Mouse (Mus musculus) liver, embryonic 11.5 days (tissue): ENCODE measurements around the gene Cdca3. TPM values are rescaled to one million over a fixed set of nuclear protein-coding genes. Genes with fewer than 3 reads are reported as not detected.

Experiments
- ATAC-seq: fragments of 200-750 bp; cut with Nextera tagmentation; replicated peaks from 2 replicates; pipeline ENCODE4 v1.8.0; 2017; ENCODE audit warnings: moderate number of reproducible peaks, mild to moderate bottlenecking, moderate TSS enrichment, moderate library complexity; ENCODE audit not compliant: low FRiP score
- DNase-seq: peaks from one replicate; pipeline ENCODE4 v3.0.0-alpha.2; 2017; ENCODE audit warnings: low spot score
- H3K27ac ChIP-seq: fragments of 300-500 bp; sonication (generic); 2 replicates; pipeline ENCODE4 v1.5.1; 2014; ENCODE audit warnings: mild to moderate bottlenecking, low read depth, low read length, control low read depth
- H3K27me3 ChIP-seq: fragments of 300-500 bp; sonication (generic); replicated peaks from 2 replicates; pipeline ENCODE4 v1.6.1; 2014; ENCODE audit warnings: low read length, mixed read lengths; ENCODE audit not compliant: control insufficient read depth, insufficient read depth
- H3K36me3 ChIP-seq: fragments of 300-500 bp; sonication (generic); 2 replicates; pipeline ENCODE4 v1.6.1; 2014; ENCODE audit warnings: mild to moderate bottlenecking, low read length, moderate library complexity, mixed read lengths; ENCODE audit not compliant: control insufficient read depth, insufficient read depth
- H3K4me1 ChIP-seq: fragments of 300-500 bp; sonication (generic); replicated peaks from 2 replicates; pipeline ENCODE4 v1.6.1; 2014; ENCODE audit warnings: low read length, mixed read lengths; ENCODE audit not compliant: control insufficient read depth, insufficient read depth
- H3K4me2 ChIP-seq: fragments of 300-500 bp; sonication (generic); 2 replicates; pipeline ENCODE4 v1.6.1; 2014; ENCODE audit warnings: mild to moderate bottlenecking, control low read depth, moderate library complexity
- H3K4me3 ChIP-seq: fragments of 300-500 bp; sonication (generic); 2 replicates; pipeline ENCODE4 v1.5.1; 2014; ENCODE audit warnings: low read depth, low read length, control low read depth
- H3K9ac ChIP-seq: fragments of 300-500 bp; sonication (generic); 2 replicates; pipeline ENCODE4 v1.6.1; 2014; ENCODE audit warnings: low read depth, low read length, control low read depth
- H3K9me3 ChIP-seq: fragments of 300-500 bp; sonication (generic); 2 replicates; pipeline ENCODE4 v1.6.1; 2016; ENCODE audit warnings: low read length, inconsistent platforms, mixed read lengths; ENCODE audit not compliant: control insufficient read depth
- WGBS: fragments of 180-500 bp; shearing (Covaris S2); extraction: QIAGEN DNeasy Blood & Tissue Kit; methylation state at CpG from one replicate; pipeline ENCODE4 v1.1.7; 2014; 5-methylcytosine and 5-hydroxymethylcytosine counted together
- polyA plus RNA-seq: library from polyadenylated mRNA; unstranded; fragments of >200 nt; fragmentation: Nextera tagmentation; extraction: Ambion mirVana; gene quantifications from 2 replicates; pipeline ENCODE4 v1.2.1, GENCODE M21; 2014

Gene Cdca3
- polyA plus RNA-seq, 1 experiment from 2014 or later, result 223 TPM

DNA sequence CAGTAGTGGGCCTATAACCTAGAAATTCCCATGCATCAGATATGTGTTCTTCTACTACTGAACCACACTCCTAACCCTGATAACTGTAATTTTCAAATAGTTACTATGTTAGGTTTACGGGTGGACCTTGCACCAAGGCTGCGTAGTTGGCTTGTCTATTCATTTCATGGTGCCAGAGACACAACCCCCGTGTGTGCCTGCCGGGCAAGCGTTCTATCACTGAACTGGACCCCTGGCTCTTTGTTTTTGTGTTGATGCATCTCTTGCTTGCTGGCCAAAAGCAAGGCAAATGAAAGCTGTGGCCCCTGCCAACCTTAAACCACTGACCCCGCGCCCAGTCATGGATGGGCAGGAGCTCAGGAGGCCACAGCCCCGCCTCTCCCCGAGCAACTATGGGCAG, 52.5 kb downstream of the Cdca3 start:
- Histone ChIP-seq H3K27ac (no peak overlapping the region), H3K4me3 (no peak overlapping the region), H3K9ac (no peak overlapping the region), H3K4me2 (no peak overlapping the region), H3K4me1 (no peaks in the 10 kb centered on the region), H3K27me3 (no peaks in the 10 kb centered on the region), H3K36me3 (no peaks in the 10 kb centered on the region), H3K9me3 (no peaks in the 10 kb centered on the region)
- ATAC-seq (no peak), DNase-seq (no peak)
- 89% methylated on average over 9 of the region's 9 CpGs for WGBS

Other genes with a start within 250 kb of the Cdca3 start
- not detected in 2 replicates for gene C1s2, start 193.5 kb upstream of the Cdca3 start, polyA plus RNA-seq
- 84.2 and 90.0 TPM in 2 replicates for gene Lpcat3, start 166.5 kb upstream of the Cdca3 start, polyA plus RNA-seq
- 311 and 329 TPM in 2 replicates for gene Emg1, start 117.4 kb upstream of the Cdca3 start, polyA plus RNA-seq
- 640 and 660 TPM in 2 replicates for gene Phb2, start 117.2 kb upstream of the Cdca3 start, polyA plus RNA-seq
- 49.5 and 50.3 TPM in 2 replicates for gene Ptpn6, start 90.8 kb upstream of the Cdca3 start, polyA plus RNA-seq
- 147 and 167 TPM in 2 replicates for gene Grcc10, start 88.2 kb upstream of the Cdca3 start, polyA plus RNA-seq
- 0.15 TPM in 1 of 2 replicates, not detected in the other for gene Gm45234, start 73.5 kb upstream of the Cdca3 start, polyA plus RNA-seq
- 4.4 and 5.5 TPM in 2 replicates for gene Atn1, start 73.0 kb upstream of the Cdca3 start, polyA plus RNA-seq
- gene Eno2, start 59.9 kb upstream of the Cdca3 start, polyA plus RNA-seq, result 2.1 and 2.6 TPM in 2 replicates
- 0.11 TPM in 1 of 2 replicates, not detected in the other for gene Lrrc23, start 49.8 kb upstream of the Cdca3 start, polyA plus RNA-seq
- gene Spsb2, start 20.9 kb upstream of the Cdca3 start, polyA plus RNA-seq, result 9.5 and 10.4 TPM in 2 replicates
- 1,267 and 1,294 TPM in 2 replicates for gene Tpi1, start 15.3 kb upstream of the Cdca3 start, polyA plus RNA-seq
- 115 and 118 TPM in 2 replicates for gene Usp5, start 63 bp upstream of the Cdca3 start, polyA plus RNA-seq
- gene Gnb3, start 10.7 kb downstream of the Cdca3 start, polyA plus RNA-seq, result 0.29 and 0.74 TPM in 2 replicates
- gene P3h3, start 28.2 kb downstream of the Cdca3 start, polyA plus RNA-seq, result 8.6 and 11.3 TPM in 2 replicates
- 0.17 and 0.32 TPM in 2 replicates for gene Gpr162, start 34.4 kb downstream of the Cdca3 start, polyA plus RNA-seq
- gene Cd4, start 58.7 kb downstream of the Cdca3 start, polyA plus RNA-seq, result not detected in 2 replicates
- gene Lag3, start 82.2 kb downstream of the Cdca3 start, polyA plus RNA-seq, result 0.35 and 0.64 TPM in 2 replicates
- gene Ptms, start 90.6 kb downstream of the Cdca3 start, polyA plus RNA-seq, result 75.1 and 80.6 TPM in 2 replicates
- 257 and 264 TPM in 2 replicates for gene Mlf2, start 101.8 kb downstream of the Cdca3 start, polyA plus RNA-seq
- gene Cops7a, start 136.0 kb downstream of the Cdca3 start, polyA plus RNA-seq, result 147 and 159 TPM in 2 replicates
- gene Pianp, start 167.1 kb downstream of the Cdca3 start, polyA plus RNA-seq, result 0.30 and 0.40 TPM in 2 replicates
- 7.6 and 7.9 TPM in 2 replicates for gene Zfp384, start 179.6 kb downstream of the Cdca3 start, polyA plus RNA-seq
- gene Ing4, start 210.2 kb downstream of the Cdca3 start, polyA plus RNA-seq, result 60.0 and 63.8 TPM in 2 replicates
- gene Acrbp, start 220.1 kb downstream of the Cdca3 start, polyA plus RNA-seq, result 6.0 and 7.4 TPM in 2 replicates
- gene Lpar5, start 238.4 kb downstream of the Cdca3 start, polyA plus RNA-seq, result 2.6 and 3.2 TPM in 2 replicates